Mouse (Mus musculus) embryonic facial prominence, embryonic 14.5 days (tissue): Measurements from ENCODE around the gene Lep. TPM values are rescaled to one million over a fixed set of nuclear protein-coding genes. Genes with fewer than 3 reads are reported as not detected.

Source experiments
- ATAC-seq: fragments of 200-750 bp; cut with Nextera tagmentation; 2 replicates; pipeline ENCODE4 v1.8.0; 2017; ENCODE audit warnings: low read depth, moderate number of reproducible peaks, moderate TSS enrichment
- DNase-seq: peaks from one replicate; pipeline ENCODE4 v3.0.0-alpha.2; 2015; ENCODE audit warnings: low spot score
- H3K27ac ChIP-seq: fragments of 300-500 bp; sonication (generic); replicated peaks from 2 replicates; pipeline ENCODE4 v1.5.1; 2014; ENCODE audit warnings: low read depth, mild to moderate bottlenecking, low read length, moderate library complexity
- H3K27me3 ChIP-seq: fragments of 300-500 bp; sonication (generic); replicated peaks from 2 replicates; pipeline ENCODE4 v1.6.1; 2014; ENCODE audit warnings: low read length; ENCODE audit not compliant: control insufficient read depth, insufficient read depth
- H3K36me3 ChIP-seq: fragments of 300-500 bp; sonication (generic); 2 replicates; pipeline ENCODE4 v1.6.1; 2014; ENCODE audit warnings: low read length, mixed read lengths; ENCODE audit not compliant: control insufficient read depth, insufficient read depth
- H3K4me1 ChIP-seq: fragments of 300-500 bp; sonication (generic); 2 replicates; pipeline ENCODE4 v1.6.1; 2014; ENCODE audit warnings: antibody characterized with exemption, low read length; ENCODE audit not compliant: control insufficient read depth, insufficient read depth
- H3K4me2 ChIP-seq: fragments of 300-500 bp; sonication (generic); 2 replicates; pipeline ENCODE4 v1.6.1; 2014; ENCODE audit warnings: low read depth, mild to moderate bottlenecking, low read length, moderate library complexity, mixed read lengths
- H3K4me3 ChIP-seq: fragments of 300-500 bp; sonication (generic); 2 replicates; pipeline ENCODE4 v1.5.1; 2014; ENCODE audit warnings: low read depth, mild to moderate bottlenecking, low read length
- H3K9ac ChIP-seq: fragments of 300-500 bp; sonication (generic); 2 replicates; pipeline ENCODE4 v1.6.1; 2014; ENCODE audit warnings: low read depth, mild to moderate bottlenecking, low read length, moderate library complexity, mixed read lengths
- H3K9me3 ChIP-seq: fragments of 300-500 bp; sonication (generic); 2 replicates; pipeline ENCODE4 v1.6.1; 2016; ENCODE audit warnings: low read length; ENCODE audit not compliant: control insufficient read depth
- WGBS: fragments of 180-500 bp; shearing (Covaris S2); extraction: QIAGEN DNeasy Blood & Tissue Kit; methylation state at CpG from one replicate; pipeline ENCODE4 v1.1.7; 2014; 5-methylcytosine and 5-hydroxymethylcytosine counted together
- polyA plus RNA-seq: library from polyadenylated mRNA; unstranded; fragments of >200 nt; fragmentation: Nextera tagmentation; extraction: Ambion mirVana; gene quantifications from 2 replicates; pipeline ENCODE4 v1.2.1, GENCODE M21; 2014

Lep gene
- polyA plus RNA-seq, 1 experiment from 2014 or later: 0.18 TPM

DNA sequence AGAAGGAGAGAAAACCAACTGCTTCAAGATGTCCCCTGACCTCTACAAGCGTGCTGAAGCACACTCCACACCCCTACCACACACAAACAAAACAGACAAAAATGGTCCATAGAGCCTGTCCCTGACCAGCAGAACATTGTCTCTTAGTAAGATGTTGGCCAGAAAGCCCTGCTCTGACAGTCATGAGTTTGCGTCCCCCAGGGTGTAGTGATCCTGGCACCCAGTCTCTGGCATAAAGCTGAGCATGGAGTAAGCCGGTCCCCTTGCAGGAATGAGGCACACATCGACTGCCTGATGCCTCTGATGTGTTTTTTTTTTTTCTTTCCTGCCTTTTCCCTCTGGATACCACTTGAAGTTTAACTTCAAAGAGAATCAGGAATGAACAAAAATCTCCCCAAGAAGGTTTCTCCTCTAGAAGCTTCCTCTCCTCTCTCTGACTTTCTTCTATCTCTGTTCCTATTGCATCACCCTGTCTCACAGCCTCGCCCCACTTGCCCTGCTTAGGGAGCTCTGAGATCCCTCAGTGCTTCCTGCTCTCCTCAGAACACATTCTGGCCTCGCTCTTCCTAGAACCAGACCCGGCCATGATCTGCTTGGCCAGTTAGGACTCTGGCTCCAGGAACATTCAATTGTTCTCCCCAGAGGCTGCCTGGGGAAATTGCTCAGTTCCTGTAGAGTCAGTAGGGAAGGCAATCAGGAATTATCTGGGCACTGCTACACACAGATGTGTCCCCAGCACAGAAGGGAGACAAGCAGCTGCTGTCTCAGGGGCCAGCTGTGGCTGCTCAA lies 28.1 kb downstream of the Lep start:
- Histone ChIP-seq H3K9me3 (peaks cover 15% of the 10 kb centered on the region; the same call in 1 of the 2 replicates), H3K27me3 (no peaks in the 10 kb centered on the region), H3K9ac (no peak overlapping the region), H3K36me3 (no peaks in the 10 kb centered on the region), H3K4me1 (no peaks in the 10 kb centered on the region), H3K4me2 (no peak overlapping the region), H3K27ac (no peak overlapping the region), H3K4me3 (no peak overlapping the region)
- no peak for DNase-seq
- no peak for ATAC-seq
- WGBS: 61% methylated on average over 7 of the region's 7 CpGs

DNA sequence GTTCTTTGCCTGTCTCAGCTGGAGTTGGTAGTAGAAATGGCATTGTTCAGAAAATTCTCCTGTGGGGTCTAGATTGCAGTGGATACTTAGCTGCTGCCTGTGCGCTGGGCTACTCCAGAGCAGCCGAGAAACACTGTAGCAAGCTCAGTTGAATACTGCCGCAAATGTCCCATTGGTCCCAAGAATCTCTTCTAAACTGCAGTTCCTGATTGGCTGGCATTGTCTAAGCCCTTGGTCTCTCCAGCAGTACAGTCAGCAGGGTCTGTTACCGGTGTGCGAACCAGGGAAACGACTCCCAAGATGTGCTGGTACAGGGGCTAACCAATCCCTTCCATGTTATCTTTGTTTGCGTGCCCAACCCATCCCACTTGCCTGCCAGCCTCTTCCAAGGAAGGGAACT lies 32.2 kb downstream of the Lep start:
- no peaks in the 10 kb centered on the region for H3K4me1 ChIP-seq
- no peak for DNase-seq
- H3K9ac ChIP-seq: no peak overlapping the region
- H3K27ac ChIP-seq: no peak overlapping the region
- H3K9me3 ChIP-seq: peaks cover 28% of the 10 kb centered on the region
- no peaks in the 10 kb centered on the region for H3K27me3 ChIP-seq
- no peak overlapping the region for H3K4me3 ChIP-seq
- H3K36me3 ChIP-seq: no peaks in the 10 kb centered on the region
- H3K4me2 ChIP-seq: no peak overlapping the region
- no peak for ATAC-seq
- WGBS: 80% methylated on average over 7 of the region's 7 CpGs

DNA sequence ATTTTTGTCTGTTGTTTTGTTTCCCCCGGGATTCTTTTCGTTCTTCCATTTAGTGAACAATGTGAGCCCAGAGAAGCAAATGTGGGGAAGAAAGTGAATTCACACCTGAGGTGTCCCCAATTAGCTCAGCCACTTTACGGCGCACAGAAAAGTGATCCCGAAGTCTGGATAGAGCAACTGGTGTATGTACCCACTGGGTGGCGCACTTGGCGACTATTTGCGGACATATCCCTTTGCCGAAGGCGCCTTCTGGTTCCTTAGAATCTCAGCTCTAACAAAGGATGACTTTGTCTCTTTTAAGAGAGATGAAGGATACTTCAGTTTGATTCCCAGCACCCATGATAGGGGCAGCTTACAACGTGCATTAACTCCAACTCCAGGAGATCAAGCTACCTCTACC lies 32.9 kb downstream of the Lep start:
- WGBS: 59% methylated on average over 11 of the region's 11 CpGs
- Histone ChIP-seq H3K27me3 (no peaks in the 10 kb centered on the region), H3K9me3 (peaks cover 28% of the 10 kb centered on the region), H3K4me3 (no peak overlapping the region), H3K27ac (no peak overlapping the region), H3K9ac (no peak overlapping the region), H3K36me3 (no peaks in the 10 kb centered on the region), H3K4me2 (no peak overlapping the region), H3K4me1 (no peaks in the 10 kb centered on the region)
- ATAC-seq (no peak), DNase-seq (no peak)

DNA sequence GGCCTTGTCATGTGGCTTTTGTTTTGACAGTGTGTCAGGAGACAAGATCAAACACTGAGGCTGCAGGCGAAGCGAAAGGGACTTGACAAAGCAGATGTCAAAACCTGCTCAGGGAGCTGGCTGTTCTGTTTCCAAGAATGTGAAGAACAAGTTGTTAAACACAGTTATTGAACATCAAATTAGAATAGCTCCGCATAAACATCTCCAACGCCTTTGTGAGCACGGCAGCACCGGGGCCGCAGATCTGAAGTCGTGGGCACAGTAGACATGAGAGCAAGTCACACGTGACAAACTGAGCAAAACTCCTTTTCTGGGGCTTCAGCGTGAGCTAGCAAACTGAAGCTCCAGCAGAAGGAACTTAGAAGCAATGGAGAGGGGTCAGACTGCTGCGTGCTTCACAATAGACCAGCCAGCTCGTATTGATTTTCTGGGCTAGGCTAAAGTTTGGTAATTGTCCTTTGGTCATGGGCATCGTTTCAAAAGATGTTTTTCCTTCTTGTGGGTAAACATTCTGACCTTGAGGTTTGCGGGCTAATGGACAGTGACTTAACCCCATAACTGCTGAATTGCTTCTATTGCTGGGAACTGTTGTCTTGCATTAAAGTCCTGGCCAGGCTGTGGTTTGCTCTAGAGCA lies 39.6 kb downstream of the Lep start:
- 58% methylated on average over 14 of the region's 14 CpGs for WGBS
- no peak for DNase-seq
- no peak for ATAC-seq
- Histone ChIP-seq H3K9ac (no peak overlapping the region), H3K9me3 (peaks cover 1% of the 10 kb centered on the region; the same call in 1 of the 2 replicates), H3K27me3 (no peaks in the 10 kb centered on the region), H3K36me3 (no peaks in the 10 kb centered on the region), H3K27ac (no peak overlapping the region), H3K4me1 (peaks cover 6% of the 10 kb centered on the region; the same call in 1 of the 2 replicates), H3K4me2 (no peak overlapping the region), H3K4me3 (no peak overlapping the region)

DNA sequence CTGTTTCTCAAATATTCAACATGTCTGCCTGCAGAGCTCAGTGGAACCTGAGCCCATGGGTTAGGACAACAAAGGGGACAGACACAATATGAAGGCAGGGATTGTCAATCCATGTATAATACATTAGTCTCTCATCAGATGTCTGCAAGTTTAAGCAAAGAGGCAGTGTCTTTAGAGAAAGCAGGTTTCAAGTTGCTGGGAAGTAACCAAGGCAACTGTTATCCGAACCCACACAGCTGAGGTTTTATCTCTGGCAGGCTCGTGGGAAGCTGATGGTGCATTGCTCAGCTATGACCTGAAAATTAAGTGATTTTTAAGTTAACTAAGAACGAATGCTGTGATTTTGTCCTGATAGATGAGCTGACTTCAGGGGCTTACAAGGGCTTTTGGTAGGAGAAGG lies 40.4 kb downstream of the Lep start:
- no peaks in the 10 kb centered on the region for H3K36me3 ChIP-seq
- ATAC-seq (peak; percentile 53; the same call in 1 of the 2 replicates), DNase-seq (peak; percentile 38)
- peaks cover 6% of the 10 kb centered on the region; the same call in 1 of the 2 replicates for H3K4me1 ChIP-seq
- H3K27ac ChIP-seq: no peak overlapping the region
- no peak overlapping the region for H3K4me3 ChIP-seq
- WGBS: 16% methylated on average over 3 of the region's 3 CpGs
- H3K9ac ChIP-seq: no peak overlapping the region
- no peak overlapping the region for H3K4me2 ChIP-seq
- no peaks in the 10 kb centered on the region for H3K27me3 ChIP-seq
- no peaks in the 10 kb centered on the region for H3K9me3 ChIP-seq

DNA sequence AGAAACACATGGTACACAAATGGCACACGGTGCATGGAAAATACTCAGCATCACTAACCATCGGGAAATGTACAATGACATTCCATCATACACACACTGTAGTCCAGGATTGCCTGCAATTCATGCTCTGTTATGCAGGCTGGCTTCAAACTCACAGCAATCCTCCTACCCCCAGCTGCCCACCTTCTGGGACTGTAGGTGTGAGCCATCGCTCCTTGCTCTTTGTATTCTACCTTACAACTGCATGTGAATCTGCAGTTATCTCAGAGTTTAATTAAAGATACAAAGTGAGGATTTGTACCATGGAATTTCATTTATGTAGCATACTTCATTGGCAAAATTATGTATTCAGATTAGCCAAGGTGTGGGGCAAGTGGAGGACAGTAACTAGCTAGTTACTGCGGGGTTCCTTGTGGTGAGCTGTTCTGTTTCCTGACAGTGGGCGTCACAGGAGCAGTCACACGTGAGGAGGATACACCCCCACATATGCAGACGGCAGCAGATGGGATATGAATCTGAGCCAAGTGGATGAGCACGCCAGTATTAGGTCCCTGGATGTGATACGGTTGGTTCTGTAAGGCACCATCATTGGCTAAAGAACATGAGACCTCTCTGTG lies 41.3 kb downstream of the Lep start:
- Histone ChIP-seq H3K27me3 (no peaks in the 10 kb centered on the region), H3K4me1 (peaks cover 6% of the 10 kb centered on the region; the same call in 1 of the 2 replicates), H3K4me2 (no peak overlapping the region), H3K9me3 (no peaks in the 10 kb centered on the region), H3K36me3 (no peaks in the 10 kb centered on the region), H3K27ac (no peak overlapping the region), H3K4me3 (no peak overlapping the region), H3K9ac (no peak overlapping the region)
- no peak for ATAC-seq
- DNase-seq: no peak
- WGBS: 75% methylated on average over 9 of the region's 9 CpGs

DNA sequence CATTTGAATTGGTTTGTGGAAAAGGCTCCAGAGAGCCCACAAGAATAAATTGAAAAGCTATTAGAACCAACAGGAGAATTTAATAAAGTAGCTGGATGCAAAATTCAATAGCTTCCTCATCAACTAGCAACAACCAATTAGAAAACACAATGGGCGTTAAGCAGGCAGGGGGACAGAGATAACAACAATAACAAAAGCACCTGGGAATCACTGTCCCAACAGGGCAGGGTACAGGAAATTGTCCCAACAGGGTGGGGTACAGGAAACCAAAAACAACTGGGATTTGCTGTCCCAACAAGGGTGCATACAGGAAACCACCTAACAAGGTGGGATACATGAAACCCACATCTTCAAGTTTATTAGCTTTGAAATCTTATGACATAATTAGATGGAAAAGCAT lies 48.4 kb downstream of the Lep start:
- no peak for ATAC-seq

DNA sequence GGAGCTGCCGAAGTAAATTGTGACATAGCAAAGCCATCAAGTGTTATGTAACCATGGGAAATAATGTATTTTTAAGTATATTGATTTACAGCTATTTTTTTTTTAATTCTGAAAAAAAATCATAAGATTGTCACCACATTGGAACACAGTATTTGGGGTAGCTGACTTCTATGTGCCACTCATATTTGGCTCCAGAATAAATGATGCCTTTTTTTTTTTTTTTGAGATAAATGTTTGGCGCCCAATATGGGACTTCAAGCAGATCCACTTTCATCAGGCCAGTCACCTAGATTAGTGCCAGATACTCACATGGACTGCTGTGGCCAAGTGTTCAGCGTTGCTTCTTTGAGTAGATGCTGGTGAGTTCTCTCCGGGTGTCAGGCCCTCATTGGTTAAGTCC lies 51.5 kb downstream of the Lep start:
- no peaks in the 10 kb centered on the region for H3K27me3 ChIP-seq
- no peak overlapping the region for H3K27ac ChIP-seq
- no peak overlapping the region for H3K4me3 ChIP-seq
- peaks cover 17% of the 10 kb centered on the region for H3K9me3 ChIP-seq
- DNase-seq (no peak), ATAC-seq (no peak)
- no peaks in the 10 kb centered on the region for H3K36me3 ChIP-seq
- no peak overlapping the region for H3K9ac ChIP-seq
- H3K4me2 ChIP-seq: no peak overlapping the region
- no peaks in the 10 kb centered on the region for H3K4me1 ChIP-seq
- 92% methylated on average over 4 of the region's 4 CpGs for WGBS

More for the DNA sequence above, 48.4 kb downstream of the Lep start:
- 84% methylated on average over 1 of the region's 1 CpGs for WGBS
- DNase-seq: no peak
- Histone ChIP-seq H3K27me3 (no peaks in the 10 kb centered on the region), H3K4me3 (no peak overlapping the region), H3K4me1 (no peaks in the 10 kb centered on the region), H3K27ac (no peak overlapping the region), H3K9me3 (peaks cover 17% of the 10 kb centered on the region), H3K36me3 (no peaks in the 10 kb centered on the region), H3K4me2 (no peak overlapping the region), H3K9ac (no peak overlapping the region)
